Mouse (Mus musculus): ENCODE results near the gene Gpr62. TPM values are rescaled to one million over a fixed set of nuclear protein-coding genes. Genes with fewer than 3 reads are reported as not detected.

The Gpr62 gene
- total and polyA plus RNA-seq, 3 experiments: 0.04 to 0.11 TPM; not detected in 1

- no peak overlapping the region for H3K4me2 ChIP-seq (ENCODE audit: insufficient read depth, low read depth, poor library complexity, severe bottlenecking)
- H3K9me3 ChIP-seq (replicated peaks; ENCODE audit: low read length): peaks cover 16% of the 10 kb centered on the region
- DNase-seq (ENCODE audit: extremely low read depth): no peak
- peaks cover 16 to 58% of the 10 kb centered on the region in 2 experiments for H3K36me3 ChIP-seq (replicated peaks in 1 of 2; ENCODE audit: control insufficient read depth in 1 of 2, insufficient read depth in 1 of 2, low read length in 1 of 2)
- H3K9ac ChIP-seq (ENCODE audit: insufficient read depth, low read depth): no peak overlapping the region
- in situ Hi-C loops (cut with MboI; ENCODE audit: low pct_ligation_motif_present, low pct_unique_long_range_greater_than_20kb, low sequenced_read_pairs): no loop called here
- H3K27ac ChIP-seq (ENCODE audit: insufficient read depth, low read depth): no peak overlapping the region
- dilution Hi-C loops (cut with MboI; ENCODE audit: extremely low pct_ligation_motif_present, extremely low pct_unique_long_range_greater_than_20kb, low sequenced_read_pairs): no loop called here
- H3K79me2 ChIP-seq (replicated peaks; ENCODE audit: control insufficient read depth, extremely low read depth, insufficient read depth, poor library complexity, severe bottlenecking): no peaks in the 10 kb centered on the region
- H3K27me3 ChIP-seq (replicated peaks): no peaks in the 10 kb centered on the region
- peaks cover 0 to 23% of the 10 kb centered on the region in 2 experiments; a peak in 3 of 4 replicates for H3K4me1 ChIP-seq (ENCODE audit: control insufficient read depth in 1 of 2, insufficient read depth in 2 of 2)
- TF ChIP-seq EP300 (IDR thresholded peaks at IDR 0.05; ENCODE audit: low read length) (no peak), RCOR1 (conservative IDR thresholded peaks at IDR 0.05; ENCODE audit: low read depth, low read length) (no peak), ZKSCAN1 (IDR thresholded peaks at IDR 0.05; ENCODE audit: borderline replicate concordance, low read depth, low read length) (no peak), USF1 (IDR thresholded peaks at IDR 0.05; ENCODE audit: low read depth, low read length) (no peak), HCFC1 (IDR thresholded peaks at IDR 0.05; ENCODE audit: low read depth, low read length) (no peak), CTCF (conservative IDR thresholded peaks at IDR 0.05 in 1 of 2, IDR thresholded peaks at IDR 0.05 in 1 of 2; ENCODE audit: low read depth in 2 of 2, low read length in 2 of 2) (peak in 1 of 2 experiments; percentile 44; a peak in 2 of 4 replicates), MAZ (IDR thresholded peaks at IDR 0.05; ENCODE audit: low read depth, low read length) (no peak), RAD21 (IDR thresholded peaks at IDR 0.05; ENCODE audit: low read depth, low read length) (peak; percentile 24), ZMIZ1 (IDR thresholded peaks at IDR 0.05; ENCODE audit: low read depth, low read length) (no peak), JUN (IDR thresholded peaks at IDR 0.05; ENCODE audit: insufficient read depth, low read depth, low read length) (no peak), MAFK (IDR thresholded peaks at IDR 0.05; ENCODE audit: insufficient replicate concordance, low read length) (no peak), MAX (IDR thresholded peaks at IDR 0.05; ENCODE audit: low read length) (no peak), KAT2A (IDR thresholded peaks at IDR 0.05; ENCODE audit: insufficient replicate concordance, low read length) (no peak), MYC (IDR thresholded peaks at IDR 0.05; ENCODE audit: low read depth, low read length) (no peak), E2F4 (IDR thresholded peaks at IDR 0.05; ENCODE audit: insufficient replicate concordance, low read depth, low read length) (no peak), NRF1 (IDR thresholded peaks at IDR 0.05; ENCODE audit: low read depth, low read length) (no peak), USF2 (conservative IDR thresholded peaks at IDR 0.05; ENCODE audit: low read depth, low read length) (no peak), MXI1 (IDR thresholded peaks at IDR 0.05; ENCODE audit: low read depth, low read length) (no peak), ETS1 (conservative IDR thresholded peaks at IDR 0.05; ENCODE audit: low read depth, low read length) (no peak), UBTF (IDR thresholded peaks at IDR 0.05; ENCODE audit: low read depth, low read length) (no peak), ELF1 (IDR thresholded peaks at IDR 0.05; ENCODE audit: low read depth, low read length) (no peak), SIN3A (IDR thresholded peaks at IDR 0.05; ENCODE audit: low read length) (no peak), MEF2A (IDR thresholded peaks at IDR 0.05; ENCODE audit: borderline replicate concordance, low read depth, low read length) (no peak), BHLHE40 (IDR thresholded peaks at IDR 0.05; ENCODE audit: low read depth, low read length) (peak; percentile 60; the same call in 1 of the 2 replicates)
- H3K4me3 ChIP-seq (replicated peaks in 1 of 3; ENCODE audit: low read depth in 2 of 3, low read length in 2 of 3, poor library complexity in 1 of 3): no peak overlapping the region
Observed at GRCm38 (mm10) chr9:106469317-106469716, 3.6 kb upstream of the Gpr62 start.

All from CH12.LX (cell line).